Mouse (Mus musculus) intestine, embryonic 16.5 days (tissue): ENCODE results near the gene Ccdc33. TPM values are rescaled to one million over a fixed set of nuclear protein-coding genes. Genes with fewer than 3 reads are reported as not detected.

ENCODE experiments used
- polyA plus RNA-seq: library from polyadenylated mRNA; unstranded; fragments of >200 nt; fragmentation: Nextera tagmentation; extraction: Ambion mirVana; gene quantifications from 2 replicates; pipeline ENCODE4 v1.2.1, GENCODE M21; 2015

Ccdc33 gene
- polyA plus RNA-seq, 1 experiment from 2014 or later = 0.82 TPM

Other genes with a start within 250 kb of the Ccdc33 start
- gene Ubl7, start 207.8 kb downstream of the Ccdc33 start, polyA plus RNA-seq = 91.3 and 91.6 TPM in 2 replicates
- gene Sema7a, start 178.7 kb downstream of the Ccdc33 start, polyA plus RNA-seq = 0.54 and 0.72 TPM in 2 replicates
- gene Cyp11a1, start 112.4 kb downstream of the Ccdc33 start, polyA plus RNA-seq = 6.4 and 22.4 TPM in 2 replicates
- 2.6 and 3.3 TPM in 2 replicates for gene Stra6, start 55.0 kb downstream of the Ccdc33 start, polyA plus RNA-seq
- gene Islr, start 85.5 kb upstream of the Ccdc33 start, polyA plus RNA-seq = 70.7 and 77.5 TPM in 2 replicates
- gene Islr2, start 85.5 kb upstream of the Ccdc33 start, polyA plus RNA-seq = 0.83 and 1.0 TPM in 2 replicates
- gene Pml, start 131.0 kb upstream of the Ccdc33 start, polyA plus RNA-seq = 12.4 and 13.7 TPM in 2 replicates
- gene Stoml1, start 134.3 kb upstream of the Ccdc33 start, polyA plus RNA-seq = 21.1 and 22.4 TPM in 2 replicates
- gene Loxl1, start 194.4 kb upstream of the Ccdc33 start, polyA plus RNA-seq = 19.1 and 24.5 TPM in 2 replicates